Mouse (Mus musculus): ENCODE measurements around the gene Crybg3. TPM values are rescaled to one million over a fixed set of nuclear protein-coding genes. Genes with fewer than 3 reads are reported as not detected.
A peak's percentile ranks its signal among the peaks of the same experiment; 100 is the strongest.

Crybg3 gene
- 4.4 and 5.0 TPM in 2 replicates for polyA plus RNA-seq (2015; fragmentation: Nextera tagmentation; extraction: Ambion mirVana)

GRCm38 (mm10) chr16:59600311-59601251 lies at the start of gene Crybg3:
TSS of gene Crybg3 (minus strand) at chr16:59600979.
- peak; percentile 98 for ATAC-seq
- Histone ChIP-seq H3K36me3 (ENCODE audit: control insufficient read depth, insufficient read depth, low read length) (no peaks in the 10 kb centered on the region), H3K4me2 (ENCODE audit: low read depth, low read length) (peak within 1 kb of the TSS; percentile 68), H3K27me3 (replicated peaks; ENCODE audit: control insufficient read depth, insufficient read depth, low read length) (no peaks in the 10 kb centered on the region), H3K4me1 (ENCODE audit: control insufficient read depth, insufficient read depth, low read length) (no peaks in the 10 kb centered on the region), H3K4me3 (ENCODE audit: low read length) (peak within 1 kb of the TSS; percentile 73), H3K9ac (ENCODE audit: low read depth, low read length) (peak within 1 kb of the TSS; percentile 76), H3K27ac (ENCODE audit: low read length) (peak within 1 kb of the TSS; percentile 85), H3K9me3 (ENCODE audit: control insufficient read depth, low read length) (no peaks in the 10 kb centered on the region)
- WGBS = under 1% methylated on average over 57 of the region's 90 CpGs

- 50% methylated on average over 2 of the region's 2 CpGs for WGBS
- H3K4me3 ChIP-seq (ENCODE audit: low read length) = no peak overlapping the region
- H3K4me2 ChIP-seq (ENCODE audit: low read depth, low read length) = no peak overlapping the region
- H3K9me3 ChIP-seq (ENCODE audit: control insufficient read depth, low read length) = no peaks in the 10 kb centered on the region
- no peak overlapping the region for H3K27ac ChIP-seq (ENCODE audit: low read length)
- H3K27me3 ChIP-seq (replicated peaks; ENCODE audit: control insufficient read depth, insufficient read depth, low read length) = no peaks in the 10 kb centered on the region
- H3K36me3 ChIP-seq (ENCODE audit: control insufficient read depth, insufficient read depth, low read length) = no peaks in the 10 kb centered on the region
- ATAC-seq = no peak
- no peak overlapping the region for H3K9ac ChIP-seq (ENCODE audit: low read depth, low read length)
- no peaks in the 10 kb centered on the region for H3K4me1 ChIP-seq (ENCODE audit: control insufficient read depth, insufficient read depth, low read length)
Observed at GRCm38 (mm10) chr16:59643766-59644165, 43.0 kb upstream of the Crybg3 start.

- Histone ChIP-seq H3K4me2 (ENCODE audit: low read depth, low read length) (no peak overlapping the region), H3K9ac (ENCODE audit: low read depth, low read length) (no peak overlapping the region), H3K4me3 (ENCODE audit: low read length) (no peak overlapping the region), H3K4me1 (ENCODE audit: control insufficient read depth, insufficient read depth, low read length) (no peaks in the 10 kb centered on the region), H3K27me3 (replicated peaks; ENCODE audit: control insufficient read depth, insufficient read depth, low read length) (no peaks in the 10 kb centered on the region), H3K27ac (ENCODE audit: low read length) (no peak overlapping the region), H3K36me3 (ENCODE audit: control insufficient read depth, insufficient read depth, low read length) (no peaks in the 10 kb centered on the region), H3K9me3 (ENCODE audit: control insufficient read depth, low read length) (no peaks in the 10 kb centered on the region)
- 88% methylated on average over 3 of the region's 3 CpGs for WGBS
- no peak for ATAC-seq
Observed at GRCm38 (mm10) chr16:59639985-59640384, 39.2 kb upstream of the Crybg3 start.

DNA sequence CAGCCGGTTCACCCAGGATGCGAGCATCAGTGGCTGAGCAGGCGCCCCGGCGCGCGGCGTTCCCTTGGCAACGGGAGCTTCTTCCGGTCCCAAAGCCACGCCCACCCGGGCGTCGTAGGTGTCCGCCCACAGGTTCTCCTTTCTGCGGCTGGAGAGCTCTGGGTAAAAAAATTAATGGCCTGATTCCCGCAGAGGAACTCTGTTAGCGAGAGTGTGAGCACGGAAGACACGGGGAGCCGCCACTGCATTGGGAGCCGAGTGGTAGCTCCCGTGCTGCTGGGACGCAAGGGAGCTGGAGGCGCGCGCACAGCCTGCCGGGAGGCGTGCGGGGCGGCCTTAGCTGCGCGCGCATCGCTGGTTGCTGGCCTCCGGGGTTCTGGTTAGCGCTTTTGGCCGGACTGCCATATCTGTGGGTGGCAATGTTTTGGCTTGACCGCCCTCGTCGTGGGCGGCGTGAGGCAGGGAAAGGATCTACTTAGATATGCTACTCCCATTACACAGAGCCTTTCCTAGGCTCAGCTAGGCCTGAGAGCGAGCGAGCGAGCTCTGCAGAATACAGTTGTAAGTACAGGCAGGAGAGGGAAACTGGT lies 38.4 kb upstream of the Crybg3 start, which contains the start of gene Arl6:
TSS of gene Arl6 (minus strand) at position 290 of the 590 bp plus-strand sequence.
- WGBS = under 1% methylated on average over 46 of the region's 46 CpGs
- H3K4me2 ChIP-seq (ENCODE audit: low read depth, low read length) = peak within 1 kb of the TSS; percentile 81
- H3K27ac ChIP-seq (ENCODE audit: low read length) = peak within 1 kb of the TSS; percentile 98
- no peaks in the 10 kb centered on the region for H3K36me3 ChIP-seq (ENCODE audit: control insufficient read depth, insufficient read depth, low read length)
- H3K27me3 ChIP-seq (replicated peaks; ENCODE audit: control insufficient read depth, insufficient read depth, low read length) = no peaks in the 10 kb centered on the region
- no peaks in the 10 kb centered on the region for H3K4me1 ChIP-seq (ENCODE audit: control insufficient read depth, insufficient read depth, low read length)
- peak within 1 kb of the TSS; percentile 74 for H3K4me3 ChIP-seq (ENCODE audit: low read length)
- H3K9ac ChIP-seq (ENCODE audit: low read depth, low read length) = peak within 1 kb of the TSS; percentile 77
- peak; percentile 100 for ATAC-seq
- H3K9me3 ChIP-seq (ENCODE audit: control insufficient read depth, low read length) = no peaks in the 10 kb centered on the region

DNA sequence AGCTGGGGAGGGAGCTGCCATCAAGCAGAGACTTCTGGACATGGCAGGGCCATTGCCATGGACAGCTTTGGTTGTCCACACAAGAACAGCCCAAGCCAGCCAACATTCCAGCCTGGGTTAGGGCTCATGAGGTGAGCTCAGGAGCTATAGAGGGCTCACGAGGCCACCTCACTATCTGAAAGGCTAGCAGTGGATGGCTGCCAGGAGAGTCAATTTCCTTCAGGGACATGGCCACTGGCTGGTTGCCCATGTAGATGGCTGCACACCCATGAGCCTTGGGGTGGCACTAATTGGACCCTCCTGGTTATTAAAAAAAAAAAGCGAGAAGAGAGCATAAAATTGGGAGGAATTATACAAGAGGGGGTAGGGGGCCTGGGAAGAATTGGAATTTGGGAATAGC lies 33.8 kb upstream of the Crybg3 start:
- Histone ChIP-seq H3K36me3 (ENCODE audit: control insufficient read depth, insufficient read depth, low read length) (no peaks in the 10 kb centered on the region), H3K27ac (ENCODE audit: low read length) (no peak overlapping the region), H3K9ac (ENCODE audit: low read depth, low read length) (no peak overlapping the region), H3K4me2 (ENCODE audit: low read depth, low read length) (no peak overlapping the region), H3K4me3 (ENCODE audit: low read length) (no peak overlapping the region), H3K9me3 (ENCODE audit: control insufficient read depth, low read length) (no peaks in the 10 kb centered on the region), H3K4me1 (ENCODE audit: control insufficient read depth, insufficient read depth, low read length) (no peaks in the 10 kb centered on the region), H3K27me3 (replicated peaks; ENCODE audit: control insufficient read depth, insufficient read depth, low read length) (no peaks in the 10 kb centered on the region)
- 83% methylated on average over 2 of the region's 2 CpGs for WGBS
- ATAC-seq = no peak

DNA sequence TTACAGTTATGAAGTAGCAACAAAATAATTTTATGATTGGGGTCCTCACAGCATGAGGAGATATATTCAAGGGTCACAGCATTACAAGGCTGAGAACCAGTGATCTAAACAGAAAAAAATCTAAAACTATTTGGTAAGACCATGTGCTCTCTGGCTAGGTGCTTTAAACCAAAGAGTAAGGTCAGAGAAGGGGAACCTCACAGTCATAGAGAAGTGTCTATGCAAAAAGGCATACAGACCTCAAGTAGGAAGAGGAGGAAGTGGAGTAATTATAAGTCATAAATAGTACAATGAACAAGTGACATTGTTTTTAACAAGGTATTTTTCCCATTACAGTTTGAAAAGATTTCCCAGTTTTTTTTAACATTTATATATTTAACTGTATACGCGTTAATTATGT lies 20.8 kb upstream of the Crybg3 start:
- Histone ChIP-seq H3K4me2 (ENCODE audit: low read depth, low read length) (no peak overlapping the region), H3K4me3 (ENCODE audit: low read length) (no peak overlapping the region), H3K27ac (ENCODE audit: low read length) (no peak overlapping the region), H3K36me3 (ENCODE audit: control insufficient read depth, insufficient read depth, low read length) (0 out of 2 replicates have a peak, but pooled peaks cover 2% of the 10 kb centered on the region), H3K9me3 (ENCODE audit: control insufficient read depth, low read length) (no peaks in the 10 kb centered on the region), H3K9ac (ENCODE audit: low read depth, low read length) (no peak overlapping the region), H3K4me1 (ENCODE audit: control insufficient read depth, insufficient read depth, low read length) (no peaks in the 10 kb centered on the region), H3K27me3 (replicated peaks; ENCODE audit: control insufficient read depth, insufficient read depth, low read length) (no peaks in the 10 kb centered on the region)
- no peak for ATAC-seq
- 94% methylated on average over 2 of the region's 2 CpGs for WGBS

DNA sequence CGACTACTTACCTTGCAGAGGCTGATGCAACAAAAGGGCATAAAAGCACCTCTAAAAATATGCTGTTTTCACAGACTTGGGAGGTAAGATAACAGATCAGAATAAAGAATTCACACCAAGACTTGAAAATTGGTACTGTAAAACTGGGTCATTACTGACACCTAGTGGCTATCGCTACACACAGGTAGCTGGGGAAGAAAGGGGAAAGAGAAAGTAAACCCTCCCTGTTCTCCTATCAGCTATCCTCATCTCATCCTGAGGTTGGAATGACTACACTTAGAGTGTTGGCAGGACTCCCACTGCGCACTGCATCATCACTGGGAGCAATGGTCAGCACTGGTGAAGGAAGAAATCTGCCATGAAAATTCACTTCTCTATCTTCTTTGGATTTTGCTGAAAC lies 16.4 kb upstream of the Crybg3 start:
- peak; percentile 76 for ATAC-seq
- no peak overlapping the region for H3K9ac ChIP-seq (ENCODE audit: low read depth, low read length)
- H3K27ac ChIP-seq (ENCODE audit: low read length) = no peak overlapping the region
- no peaks in the 10 kb centered on the region for H3K27me3 ChIP-seq (replicated peaks; ENCODE audit: control insufficient read depth, insufficient read depth, low read length)
- H3K36me3 ChIP-seq (ENCODE audit: control insufficient read depth, insufficient read depth, low read length) = no peaks in the 10 kb centered on the region
- no peaks in the 10 kb centered on the region for H3K4me1 ChIP-seq (ENCODE audit: control insufficient read depth, insufficient read depth, low read length)
- no peak overlapping the region for H3K4me2 ChIP-seq (ENCODE audit: low read depth, low read length)
- H3K4me3 ChIP-seq (ENCODE audit: low read length) = no peak overlapping the region
- WGBS = 36% methylated on average over 3 of the region's 3 CpGs
- no peaks in the 10 kb centered on the region for H3K9me3 ChIP-seq (ENCODE audit: control insufficient read depth, low read length)

DNA sequence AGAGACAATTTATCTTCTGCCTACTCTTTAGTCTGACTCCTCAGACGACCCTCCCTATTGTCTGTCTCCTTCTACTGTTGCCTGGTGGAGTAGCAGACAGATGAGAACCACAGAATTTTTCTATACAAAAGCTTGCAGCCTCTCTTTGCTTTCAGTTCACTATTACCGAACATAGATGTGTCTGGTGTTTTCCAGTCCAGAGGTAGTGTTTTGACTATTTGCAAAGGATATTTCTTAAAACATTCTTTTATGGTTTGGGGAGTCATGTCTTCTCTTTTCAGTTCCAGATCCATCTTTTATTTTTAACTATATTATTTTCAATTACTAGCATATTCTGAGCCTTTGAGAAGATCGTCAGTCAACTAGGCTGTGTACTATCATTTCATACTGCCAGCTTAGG lies 14.9 kb upstream of the Crybg3 start:
- Histone ChIP-seq H3K4me3 (ENCODE audit: low read length) (no peak overlapping the region), H3K9ac (ENCODE audit: low read depth, low read length) (no peak overlapping the region), H3K9me3 (ENCODE audit: control insufficient read depth, low read length) (no peaks in the 10 kb centered on the region), H3K4me2 (ENCODE audit: low read depth, low read length) (no peak overlapping the region), H3K27ac (ENCODE audit: low read length) (no peak overlapping the region), H3K4me1 (ENCODE audit: control insufficient read depth, insufficient read depth, low read length) (no peaks in the 10 kb centered on the region), H3K27me3 (replicated peaks; ENCODE audit: control insufficient read depth, insufficient read depth, low read length) (no peaks in the 10 kb centered on the region), H3K36me3 (ENCODE audit: control insufficient read depth, insufficient read depth, low read length) (no peaks in the 10 kb centered on the region)
- 74% methylated on average over 3 of the region's 3 CpGs for WGBS
- no peak for ATAC-seq

- 85% methylated on average over 1 of the region's 1 CpGs for WGBS
- Histone ChIP-seq H3K9me3 (ENCODE audit: control insufficient read depth, low read length) (no peaks in the 10 kb centered on the region), H3K36me3 (ENCODE audit: control insufficient read depth, insufficient read depth, low read length) (no peaks in the 10 kb centered on the region), H3K4me2 (ENCODE audit: low read depth, low read length) (no peak overlapping the region), H3K27ac (ENCODE audit: low read length) (no peak overlapping the region), H3K27me3 (replicated peaks; ENCODE audit: control insufficient read depth, insufficient read depth, low read length) (no peaks in the 10 kb centered on the region), H3K4me1 (ENCODE audit: control insufficient read depth, insufficient read depth, low read length) (no peaks in the 10 kb centered on the region), H3K4me3 (ENCODE audit: low read length) (no peak overlapping the region), H3K9ac (ENCODE audit: low read depth, low read length) (no peak overlapping the region)
- no peak for ATAC-seq
Observed at GRCm38 (mm10) chr16:59610750-59611149, 10.0 kb upstream of the Crybg3 start.
